Mouse (Mus musculus) frontal cortex, postnatal 25 days (tissue): Measurements from ENCODE around the gene Csnk1d.

Experiments
- DNase-seq, 2 experiments: peaks; one replicate each; pipeline ENCODE4 v3.0.0; 2022; ENCODE audit warnings: low spot score in 2 of 2

Gene Csnk1d

GRCm38 (mm10) chr11:120951731-120952730 is 39.1 kb downstream of the Csnk1d start:
- no peak for DNase-seq

GRCm38 (mm10) chr11:120951237-120951636 is 39.9 kb downstream of the Csnk1d start:
- DNase-seq = no peak

GRCm38 (mm10) chr11:120950281-120951202 is 40.6 kb downstream of the Csnk1d start:
- DNase-seq = peak; percentile 48 to 63

GRCm38 (mm10) chr11:120949863-120950262 is 41.3 kb downstream of the Csnk1d start:
- no peak for DNase-seq

GRCm38 (mm10) chr11:120948861-120949851 is 42.0 kb downstream of the Csnk1d start:
- no peak for DNase-seq

GRCm38 (mm10) chr11:120948328-120948727 is 42.8 kb downstream of the Csnk1d start, which contains the start of gene Slc16a3:
Slc16a3 (plus strand) TSS chr11:120948480.
- DNase-seq = no peak

- no peak for DNase-seq
Observed at GRCm38 (mm10) chr11:120945926-120946325, 45.2 kb downstream of the Csnk1d start.

- DNase-seq = no peak
Observed at GRCm38 (mm10) chr11:120945266-120945665, 45.9 kb downstream of the Csnk1d start.

- no peak for DNase-seq
Observed at GRCm38 (mm10) chr11:120940959-120941358, 50.2 kb downstream of the Csnk1d start.

- DNase-seq = no peak
Observed at GRCm38 (mm10) chr11:120939712-120940341, 51.3 kb downstream of the Csnk1d start.

- no peak for DNase-seq
Observed at GRCm38 (mm10) chr11:120938795-120939194, 52.3 kb downstream of the Csnk1d start.

- DNase-seq = no peak
Observed at GRCm38 (mm10) chr11:120937976-120938375, 53.2 kb downstream of the Csnk1d start.

- peak; percentile 90 to 94 for DNase-seq
Observed at GRCm38 (mm10) chr11:120932564-120933398, 58.3 kb downstream of the Csnk1d start, which contains the start of gene Ccdc57. Ccdc57 (minus strand) TSS chr11:120932872.

- DNase-seq = no peak
Observed at GRCm38 (mm10) chr11:120931479-120931878, 59.7 kb downstream of the Csnk1d start.

- DNase-seq = no peak
Observed at GRCm38 (mm10) chr11:120928468-120928867, 62.7 kb downstream of the Csnk1d start.

GRCm38 (mm10) chr11:120922528-120922927 is 68.6 kb downstream of the Csnk1d start:
- no peak for DNase-seq

GRCm38 (mm10) chr11:120917756-120918155 is 73.4 kb downstream of the Csnk1d start:
- no peak for DNase-seq

GRCm38 (mm10) chr11:120916477-120916876 is 74.7 kb downstream of the Csnk1d start:
- no peak for DNase-seq

GRCm38 (mm10) chr11:120913796-120914195 is 77.3 kb downstream of the Csnk1d start:
- no peak for DNase-seq
